Mouse (Mus musculus): ENCODE data around the gene Plek.
A peak's percentile ranks its signal among the peaks of the same experiment; 100 is the strongest.

Gene Plek

GRCm38 (mm10) chr11:16950226-16950975 is 101.8 kb downstream of the Plek start:
- no peak for DNase-seq (ENCODE audit: inconsistent ontology term)

- DNase-seq (ENCODE audit: inconsistent ontology term) = peak; percentile 46
These were observed 103.4 kb downstream of the Plek start for GRCm38 (mm10) chr11:16948756-16949155.

GRCm38 (mm10) chr11:16943016-16943415 is 109.2 kb downstream of the Plek start:
- DNase-seq (ENCODE audit: inconsistent ontology term) = no peak

- no peak for DNase-seq (ENCODE audit: inconsistent ontology term)
These were observed 110.2 kb downstream of the Plek start for GRCm38 (mm10) chr11:16941973-16942452.

GRCm38 (mm10) chr11:16941103-16941793 is 110.9 kb downstream of the Plek start:
- no peak for DNase-seq (ENCODE audit: inconsistent ontology term)

- DNase-seq (ENCODE audit: inconsistent ontology term) = peak; percentile 66
These were observed 116.5 kb downstream of the Plek start for GRCm38 (mm10) chr11:16935577-16936236.

- DNase-seq (ENCODE audit: inconsistent ontology term) = no peak
These were observed 120.0 kb downstream of the Plek start for GRCm38 (mm10) chr11:16932159-16932558.

All from Muller cell, postnatal 12 days (primary cell).